ENCODE assay signal across 12 mouse cellular contexts in the genomic region with DNA sequence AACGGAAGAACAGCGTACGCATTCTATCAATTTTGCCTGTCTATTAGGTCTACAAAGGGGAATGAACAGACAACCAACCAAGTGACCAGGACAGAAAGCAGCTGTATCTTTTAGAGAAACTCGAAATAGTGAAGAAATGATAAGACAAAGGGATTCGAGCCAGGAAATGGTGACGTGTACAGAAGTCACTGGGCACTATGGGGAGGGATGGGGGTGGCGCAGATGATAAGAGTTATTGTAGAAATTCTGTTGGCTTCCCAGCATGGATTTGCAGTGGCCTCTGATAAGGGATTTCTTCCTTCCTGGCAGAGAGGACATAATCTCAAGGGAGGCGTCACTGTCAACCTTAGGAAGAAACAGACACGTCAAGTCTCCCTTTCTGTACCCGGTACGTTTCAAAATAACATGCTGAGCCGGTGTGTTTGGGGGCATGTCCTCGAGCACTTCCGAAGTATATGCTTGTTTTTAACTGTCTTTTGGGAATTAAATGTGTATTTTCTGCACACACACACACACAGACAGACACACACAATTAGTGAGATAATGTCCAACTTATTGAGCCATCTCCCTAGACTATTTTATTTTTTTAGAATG. TPM values are rescaled to one million over a fixed set of nuclear protein-coding genes. Genes with fewer than 3 reads are reported as not detected.
DNase-seq lines count a peak whose midpoint lies in the region; ATAC-seq lines count a peak whose summit lies in the region.
"Had no signal": no experiment of that assay in that cellular context is flagged by ENCODE, and none has a peak within 500 bp of the region (broad histone marks: within the 10 kb centered on the region; RNA-seq: fewer than 3 reads in every experiment).

No protein-coding gene starts in this region.

- H3K4me1 ChIP-seq in heart, embryonic 11.5 days (ENCODE audit: control insufficient read depth, insufficient read depth, low read length), result 0 out of 2 replicates have a peak, but pooled peaks cover 10% of the 10 kb centered on the region
- H3K4me1 ChIP-seq in neural tube, embryonic 15.5 days, result no peaks in the 10 kb centered on the region
- H3K4me1 ChIP-seq in hindbrain, embryonic 14.5 days (replicated peaks; ENCODE audit: control insufficient read depth, insufficient read depth, low read length), result no peaks in the 10 kb centered on the region
- H3K4me1 ChIP-seq: hindbrain, embryonic 15.5 days had no signal

- peak overlapping the region; percentile 43 for H3K4me2 ChIP-seq in heart, embryonic 11.5 days
- no peak overlapping the region for H3K4me2 ChIP-seq in neural tube, embryonic 15.5 days
- H3K4me2 ChIP-seq in hindbrain, embryonic 14.5 days (replicated peaks), result no peak overlapping the region
- H3K4me2 ChIP-seq: hindbrain, embryonic 15.5 days had no signal

- no peak overlapping the region for H3K9ac ChIP-seq in heart, embryonic 11.5 days (ENCODE audit: low read depth, low read length)
- H3K9ac ChIP-seq in neural tube, embryonic 15.5 days (replicated peaks), result no peak overlapping the region
- no peak overlapping the region for H3K9ac ChIP-seq in hindbrain, embryonic 14.5 days
- H3K9ac ChIP-seq: hindbrain, embryonic 15.5 days had no signal

- no peaks in the 10 kb centered on the region for H3K36me3 ChIP-seq in heart, embryonic 11.5 days (ENCODE audit: control insufficient read depth, insufficient read depth, low read length)
- H3K36me3 ChIP-seq in neural tube, embryonic 15.5 days, result no peaks in the 10 kb centered on the region
- H3K36me3 ChIP-seq in hindbrain, embryonic 14.5 days (replicated peaks; ENCODE audit: control insufficient read depth, insufficient read depth), result no peaks in the 10 kb centered on the region
- H3K36me3 ChIP-seq: hindbrain, embryonic 15.5 days had no signal

- peak overlapping the region; percentile 58 for H3K27ac ChIP-seq in heart, embryonic 11.5 days (ENCODE audit: low read depth, low read length)
- no peak overlapping the region for H3K27ac ChIP-seq in neural tube, embryonic 15.5 days (replicated peaks)
- no peak overlapping the region for H3K27ac ChIP-seq in hindbrain, embryonic 14.5 days
- H3K27ac ChIP-seq: hindbrain, embryonic 15.5 days had no signal

- H3K4me3 ChIP-seq in heart, embryonic 11.5 days (ENCODE audit: low read depth, low read length), result no peak overlapping the region
- no peak overlapping the region for H3K4me3 ChIP-seq in neural tube, embryonic 15.5 days (replicated peaks)
- no peak overlapping the region for H3K4me3 ChIP-seq in hindbrain, embryonic 14.5 days (replicated peaks; ENCODE audit: low read length)
- H3K4me3 ChIP-seq: erythroblast, embryonic 14.5 days; hindbrain, embryonic 15.5 days had no signal

- DNase-seq in kidney, postnatal 10 days, result peak; percentile 23
- no peak for DNase-seq in kidney, postnatal 4 days
- peak; percentile 57 to 71 for DNase-seq in kidney, postnatal 25 days
- DNase-seq in lung, postnatal 14 days, result peak; percentile 31
- no peak for DNase-seq in frontal cortex, postnatal 10 days (ENCODE audit: low spot score in 2 of 2)
- DNase-seq in hindbrain, embryonic 14.5 days (ENCODE audit: low spot score), result no peak
- DNase-seq: gastrocnemius, postnatal 10 days; layer of hippocampus, adult 9-11 months had no signal

- no peaks in the 10 kb centered on the region for H3K9me3 ChIP-seq in heart, embryonic 11.5 days (replicated peaks; ENCODE audit: control insufficient read depth, low read length)
- no peaks in the 10 kb centered on the region for H3K9me3 ChIP-seq in neural tube, embryonic 15.5 days (replicated peaks)
- no peaks in the 10 kb centered on the region for H3K9me3 ChIP-seq in hindbrain, embryonic 14.5 days (ENCODE audit: control insufficient read depth, low read length)
- H3K9me3 ChIP-seq: hindbrain, embryonic 15.5 days had no signal

- ATAC-seq in heart, embryonic 11.5 days (replicated peaks; ENCODE audit: insufficient number of reproducible peaks, low FRiP score, low TSS enrichment), result peak; percentile 61
- no peak for ATAC-seq in neural tube, embryonic 15.5 days (ENCODE audit: low FRiP score)
- no peak for ATAC-seq in hindbrain, embryonic 14.5 days (ENCODE audit: low FRiP score)

- no peaks in the 10 kb centered on the region for H3K27me3 ChIP-seq in heart, embryonic 11.5 days (ENCODE audit: control insufficient read depth, insufficient read depth, low read length)
- H3K27me3 ChIP-seq in neural tube, embryonic 15.5 days (replicated peaks), result peaks cover 3% of the 10 kb centered on the region; the same call in 1 of the 2 replicates
- H3K27me3 ChIP-seq in hindbrain, embryonic 14.5 days (ENCODE audit: control insufficient read depth, insufficient read depth, low read length), result no peaks in the 10 kb centered on the region
- H3K27me3 ChIP-seq: hindbrain, embryonic 15.5 days had no signal

- WGBS in heart, embryonic 11.5 days (ENCODE audit: insufficient replicate concordance), result 30% methylated on average over 14 of the region's 14 CpGs
- WGBS in neural tube, embryonic 15.5 days, result 78% methylated on average over 14 of the region's 14 CpGs
- 71% methylated on average over 14 of the region's 14 CpGs for WGBS in hindbrain, embryonic 14.5 days

RNA-seq across cellular contexts. Expression of a gene that starts 10.3 kb away (rescaled TPM):
- polyA plus RNA-seq in heart, embryonic 11.5 days (2014; fragmentation: Nextera tagmentation; extraction: Ambion mirVana), result 17.1 and 19.9 TPM in 2 replicates
- 11.6 and 13.8 TPM in 2 replicates for polyA plus RNA-seq in neural tube, embryonic 15.5 days (2015; fragmentation: Nextera tagmentation; extraction: Ambion mirVana)
- polyA plus RNA-seq in hindbrain, embryonic 14.5 days (2014; fragmentation: Nextera tagmentation; extraction: Ambion mirVana), result 16.6 and 21.0 TPM in 2 replicates

Comparison
In these comparisons a context has a peak if more than half of its experiments do, and no peak if none do; other contexts are left out.
1. DNase-seq: peak in kidney, postnatal 10 days (single experiment), kidney, postnatal 25 days (2 of 2) and lung, postnatal 14 days (single experiment); none in kidney, postnatal 4 days (0 of 2), frontal cortex, postnatal 10 days (0 of 2) and hindbrain, embryonic 14.5 days (single experiment).